Mouse (Mus musculus) stomach, postnatal 0 days (tissue): ENCODE measurements around the gene Catip. TPM values are rescaled to one million over a fixed set of nuclear protein-coding genes. Genes with fewer than 3 reads are reported as not detected.

Experiments
- ATAC-seq: fragments of 200-750 bp; cut with Nextera tagmentation; 2 replicates; pipeline ENCODE4 v1.8.0; 2017; ENCODE audit not compliant: low FRiP score, low TSS enrichment
- DNase-seq: peaks from one replicate; pipeline ENCODE4 v3.0.0-alpha.2; 2016; ENCODE audit warnings: low spot score
- H3K27ac ChIP-seq: fragments of 300-500 bp; sonication (generic); replicated peaks from 2 replicates; pipeline ENCODE4 v1.5.1; 2014; ENCODE audit warnings: mild to moderate bottlenecking, control low read depth
- H3K27me3 ChIP-seq: fragments of 300-500 bp; sonication (generic); 2 replicates; pipeline ENCODE4 v1.6.1; 2014; ENCODE audit warnings: low read length; ENCODE audit not compliant: control insufficient read depth, insufficient read depth
- H3K36me3 ChIP-seq: fragments of 300-500 bp; sonication (generic); 2 replicates; pipeline ENCODE4 v1.6.1; 2014; ENCODE audit warnings: low read length, mixed read lengths; ENCODE audit not compliant: control insufficient read depth, insufficient read depth
- H3K4me1 ChIP-seq: fragments of 300-500 bp; sonication (generic); replicated peaks from 2 replicates; pipeline ENCODE4 v1.6.1; 2014; ENCODE audit warnings: antibody characterized with exemption; ENCODE audit not compliant: control insufficient read depth, insufficient read depth
- H3K4me2 ChIP-seq: fragments of 300-500 bp; sonication (generic); replicated peaks from 2 replicates; pipeline ENCODE4 v1.6.1; 2014; ENCODE audit warnings: low read depth, mild to moderate bottlenecking, control low read depth, moderate library complexity
- H3K4me3 ChIP-seq: fragments of 300-500 bp; sonication (generic); 2 replicates; pipeline ENCODE4 v1.5.1; 2014; ENCODE audit warnings: low read depth, low read length, control low read depth
- H3K9ac ChIP-seq: fragments of 300-500 bp; sonication (generic); 2 replicates; pipeline ENCODE4 v1.6.1; 2014; ENCODE audit warnings: mild to moderate bottlenecking, low read length, control low read depth, mixed read lengths
- H3K9me3 ChIP-seq: fragments of 300-500 bp; sonication (generic); 2 replicates; pipeline ENCODE4 v1.6.1; 2016; ENCODE audit warnings: low read length; ENCODE audit not compliant: control insufficient read depth
- CTCF ChIP-seq: IDR thresholded peaks from 2 replicates; pipeline ENCODE4 v1.5.1; 2016; ENCODE audit warnings: antibody characterized with exemption, low read depth, mild to moderate bottlenecking, moderate library complexity
- EP300 ChIP-seq: optimal IDR thresholded peaks from 2 replicates; pipeline ENCODE3; 2016; ENCODE audit warnings: antibody characterized with exemption
- WGBS: fragments of 180-500 bp; shearing (Covaris S2); extraction: QIAGEN DNeasy Blood & Tissue Kit; methylation state at CpG from one replicate; pipeline ENCODE4 v1.1.7; 2014; 5-methylcytosine and 5-hydroxymethylcytosine counted together
- polyA plus RNA-seq: library from polyadenylated mRNA; unstranded; fragments of >200 nt; fragmentation: Nextera tagmentation; extraction: Ambion mirVana; gene quantifications from 2 replicates; pipeline ENCODE4 v1.2.1, GENCODE M21; 2015

Catip gene
- polyA plus RNA-seq, 1 experiment from 2014 or later: 0.50 TPM

GRCm38 (mm10) chr1:74351185-74351769 is 10.6 kb upstream of the Catip start:
- Histone ChIP-seq H3K27ac (no peak overlapping the region), H3K4me3 (no peak overlapping the region), H3K27me3 (no peaks in the 10 kb centered on the region), H3K9me3 (no peaks in the 10 kb centered on the region), H3K9ac (no peak overlapping the region), H3K4me2 (no peak overlapping the region), H3K4me1 (no peaks in the 10 kb centered on the region), H3K36me3 (peaks cover 4% of the 10 kb centered on the region)
- WGBS: 86% methylated on average over 13 of the region's 13 CpGs
- DNase-seq: no peak
- no peak for ATAC-seq
- TF ChIP-seq EP300 (no peak), CTCF (no peak)

GRCm38 (mm10) chr1:74352532-74353096 is 9.3 kb upstream of the Catip start:
- H3K9ac ChIP-seq: no peak overlapping the region
- WGBS: 75% methylated on average over 5 of the region's 5 CpGs
- no peak overlapping the region for H3K4me2 ChIP-seq
- no peaks in the 10 kb centered on the region for H3K9me3 ChIP-seq
- DNase-seq (no peak), ATAC-seq (no peak)
- peaks cover 4% of the 10 kb centered on the region for H3K36me3 ChIP-seq
- H3K27ac ChIP-seq: no peak overlapping the region
- H3K4me1 ChIP-seq: no peaks in the 10 kb centered on the region
- TF ChIP-seq EP300: no peak
- no peak for TF ChIP-seq CTCF
- no peak overlapping the region for H3K4me3 ChIP-seq
- no peaks in the 10 kb centered on the region for H3K27me3 ChIP-seq

GRCm38 (mm10) chr1:74353453-74354229 is 8.3 kb upstream of the Catip start:
- no peak overlapping the region for H3K9ac ChIP-seq
- H3K4me2 ChIP-seq: no peak overlapping the region
- H3K4me3 ChIP-seq: no peak overlapping the region
- 83% methylated on average over 9 of the region's 9 CpGs for WGBS
- no peaks in the 10 kb centered on the region for H3K4me1 ChIP-seq
- TF ChIP-seq CTCF: no peak
- TF ChIP-seq EP300: no peak
- H3K27me3 ChIP-seq: no peaks in the 10 kb centered on the region
- H3K36me3 ChIP-seq: peaks cover 4% of the 10 kb centered on the region
- no peak overlapping the region for H3K27ac ChIP-seq
- DNase-seq: no peak
- no peaks in the 10 kb centered on the region for H3K9me3 ChIP-seq
- no peak for ATAC-seq

- ATAC-seq (no peak), DNase-seq (no peak)
- H3K4me2 ChIP-seq: no peak overlapping the region
- H3K4me3 ChIP-seq: no peak overlapping the region
- no peaks in the 10 kb centered on the region for H3K4me1 ChIP-seq
- no peaks in the 10 kb centered on the region for H3K27me3 ChIP-seq
- H3K36me3 ChIP-seq: no peaks in the 10 kb centered on the region; the same call in 1 of the 2 replicates
- TF ChIP-seq EP300 (no peak), CTCF (no peak)
- H3K9me3 ChIP-seq: no peaks in the 10 kb centered on the region
- H3K27ac ChIP-seq: no peak overlapping the region
- no peak overlapping the region for H3K9ac ChIP-seq
These were observed 4.4 kb upstream of the Catip start for GRCm38 (mm10) chr1:74357531-74357930.

- 87% methylated on average over 5 of the region's 5 CpGs for WGBS
- no peak for TF ChIP-seq EP300
- no peak for TF ChIP-seq CTCF
- ATAC-seq (no peak), DNase-seq (no peak)
- Histone ChIP-seq H3K4me1 (no peaks in the 10 kb centered on the region), H3K4me2 (no peak overlapping the region), H3K27me3 (no peaks in the 10 kb centered on the region), H3K27ac (no peak overlapping the region), H3K4me3 (no peak overlapping the region), H3K36me3 (no peaks in the 10 kb centered on the region), H3K9ac (no peak overlapping the region), H3K9me3 (no peaks in the 10 kb centered on the region)
These were observed 1.9 kb upstream of the Catip start for GRCm38 (mm10) chr1:74359952-74360517.
